ENCODE assay signal across 18 mouse cellular contexts in the genomic region with DNA sequence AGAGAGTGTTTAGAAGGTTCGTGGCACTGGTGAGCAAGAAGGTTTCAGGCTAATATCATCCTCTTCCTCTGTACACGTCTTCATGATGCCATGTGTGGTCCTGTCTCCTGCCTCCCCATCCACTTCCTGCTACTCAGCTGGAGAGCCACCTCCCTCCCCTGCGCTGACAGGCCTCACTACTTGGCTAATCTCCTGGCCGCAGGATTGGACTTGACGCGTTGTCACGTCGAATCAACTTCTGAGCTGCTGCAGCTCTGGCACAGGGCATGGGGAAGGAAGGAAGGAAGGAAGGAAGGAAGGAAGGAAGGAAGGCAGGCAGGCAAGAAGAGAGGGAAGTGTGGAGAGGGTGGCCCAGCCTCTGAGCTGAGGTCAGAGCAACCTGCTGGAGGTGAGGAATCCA.
"Had no signal": no experiment of that assay in that cellular context is flagged by ENCODE, and none has a peak within 500 bp of the region (broad histone marks: within the 10 kb centered on the region; RNA-seq: fewer than 3 reads in every experiment).

No protein-coding gene starts in this region.

- H3K9me3 ChIP-seq: midbrain, embryonic 10.5 days; midbrain, embryonic 12.5 days; neural tube, embryonic 13.5 days; neural tube, embryonic 15.5 days had no signal

- H3K9ac ChIP-seq: lung, embryonic 14.5 days; midbrain, embryonic 12.5 days; neural tube, embryonic 13.5 days; neural tube, embryonic 15.5 days had no signal

- H3K27ac ChIP-seq: midbrain, embryonic 10.5 days; neural tube, embryonic 13.5 days; neural tube, embryonic 15.5 days had no signal

- ATAC-seq: midbrain, embryonic 16.5 days had no signal

- H3K4me2 ChIP-seq: lung, embryonic 14.5 days; midbrain, embryonic 12.5 days; neural tube, embryonic 13.5 days; neural tube, embryonic 15.5 days had no signal

- DNase-seq: lung, adult 18-20 months; lung, embryonic 14.5 days; lung, postnatal 10 days; lung, postnatal 4 days; midbrain, embryonic 14.5 days; right cerebral cortex, adult 18-20 months; right cerebral cortex, postnatal 25 days; right cerebral cortex, postnatal 4 days; spleen, adult 18-20 months; thymus, adult 18-20 months; thymus, postnatal 14 days; thymus, postnatal 36 days had no signal

- H3K27me3 ChIP-seq: midbrain, embryonic 12.5 days; neural tube, embryonic 13.5 days; neural tube, embryonic 15.5 days had no signal

- H3K4me3 ChIP-seq: midbrain, embryonic 10.5 days; midbrain, embryonic 12.5 days; myocyte; neural tube, embryonic 13.5 days; neural tube, embryonic 15.5 days had no signal
